Mouse (Mus musculus): ENCODE results near the gene Gm11114. TPM values are rescaled to one million over a fixed set of nuclear protein-coding genes. Genes with fewer than 3 reads are reported as not detected.

Gm11114 gene
- not detected in 2 replicates for polyA plus RNA-seq (2015; fragmentation: Nextera tagmentation; extraction: Ambion mirVana)

GRCm38 (mm10) chr9:85312473-85312872 is at the start of gene Gm11114:
Gm11114 (plus strand) TSS chr9:85312773.
- WGBS: 86% methylated on average over 6 of the region's 6 CpGs
- H3K27me3 ChIP-seq: no peaks in the 10 kb centered on the region
- H3K9ac ChIP-seq: no peak within 1 kb of the TSS
- H3K27ac ChIP-seq: no peak within 1 kb of the TSS
- no peaks in the 10 kb centered on the region for H3K4me1 ChIP-seq
- no peaks in the 10 kb centered on the region for H3K36me3 ChIP-seq (ENCODE audit: poor library complexity, severe bottlenecking)
- no peak for ATAC-seq
- H3K9me3 ChIP-seq (replicated peaks): no peaks in the 10 kb centered on the region
- no peak within 1 kb of the TSS for H3K4me3 ChIP-seq
- no peak within 1 kb of the TSS for H3K4me2 ChIP-seq

DNA sequence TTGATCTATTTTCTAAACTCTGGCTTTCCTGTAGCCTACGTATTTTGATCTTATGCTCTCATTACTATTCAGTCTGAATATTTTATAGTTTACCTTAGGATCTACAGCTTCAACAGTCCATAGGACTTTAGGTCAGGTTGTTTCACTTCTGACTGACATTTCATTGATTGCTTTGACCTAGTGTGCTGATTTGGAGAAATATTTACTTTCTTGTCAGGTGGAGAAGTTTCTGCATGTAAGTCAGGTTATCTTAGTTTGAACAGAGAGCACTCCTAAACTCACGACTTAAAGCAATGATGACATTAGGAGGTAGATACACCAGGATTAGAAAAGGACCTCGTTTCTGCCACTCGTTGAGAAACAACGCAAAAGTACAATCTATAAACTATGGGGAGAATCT is 45.7 kb upstream of the Gm11114 start:
- no peaks in the 10 kb centered on the region for H3K9me3 ChIP-seq (replicated peaks)
- H3K4me2 ChIP-seq: no peak overlapping the region
- no peak overlapping the region for H3K4me3 ChIP-seq
- H3K9ac ChIP-seq: no peak overlapping the region
- no peak for ATAC-seq
- H3K27me3 ChIP-seq: no peaks in the 10 kb centered on the region
- H3K27ac ChIP-seq: no peak overlapping the region
- no peaks in the 10 kb centered on the region for H3K4me1 ChIP-seq
- no peaks in the 10 kb centered on the region for H3K36me3 ChIP-seq (ENCODE audit: poor library complexity, severe bottlenecking)
- 88% methylated on average over 5 of the region's 5 CpGs for WGBS

DNA sequence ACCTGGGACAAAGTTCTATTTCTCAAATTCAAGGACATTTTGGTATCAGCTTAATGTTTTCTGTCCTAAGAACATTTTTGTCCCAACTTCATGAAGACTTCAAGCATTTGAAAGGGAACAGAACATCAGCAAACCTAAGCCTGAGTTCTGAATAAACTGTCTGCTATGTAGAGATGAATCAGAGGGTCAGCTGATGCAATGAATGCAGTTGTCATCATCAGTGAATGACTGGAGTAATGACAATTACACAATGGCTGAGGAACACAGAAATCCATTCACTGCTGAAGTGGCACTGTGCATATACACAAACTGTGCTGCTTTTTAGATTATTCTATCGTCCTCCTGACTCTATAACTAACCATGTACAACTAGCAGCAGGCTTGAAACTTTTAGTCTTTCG is 38.5 kb upstream of the Gm11114 start:
- Histone ChIP-seq H3K4me3 (no peak overlapping the region), H3K4me1 (no peaks in the 10 kb centered on the region), H3K9me3 (replicated peaks) (no peaks in the 10 kb centered on the region), H3K27me3 (no peaks in the 10 kb centered on the region), H3K36me3 (ENCODE audit: poor library complexity, severe bottlenecking) (no peaks in the 10 kb centered on the region), H3K4me2 (no peak overlapping the region), H3K27ac (no peak overlapping the region), H3K9ac (no peak overlapping the region)
- no peak for ATAC-seq
- WGBS: 70% methylated on average over 2 of the region's 2 CpGs

DNA sequence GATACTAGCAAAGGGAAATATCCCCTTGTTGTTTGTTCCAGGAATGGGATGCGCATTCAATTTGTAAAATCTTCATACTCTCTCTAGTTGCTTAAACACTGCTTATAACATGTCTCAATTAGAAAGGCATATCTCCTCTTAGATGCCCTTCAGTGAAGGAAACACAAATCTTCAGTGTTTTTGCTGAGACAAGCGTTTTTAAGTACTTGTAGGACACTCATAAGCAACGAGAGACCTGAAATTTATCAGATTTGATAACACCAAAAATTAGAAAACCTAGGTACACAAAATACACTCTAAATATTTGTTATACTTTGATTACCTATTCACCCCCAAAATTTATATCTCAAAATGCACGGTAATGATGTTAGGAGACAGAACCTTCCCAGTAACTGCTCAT is 9.7 kb upstream of the Gm11114 start:
- H3K4me2 ChIP-seq: no peak overlapping the region
- no peak overlapping the region for H3K9ac ChIP-seq
- no peak for ATAC-seq
- H3K36me3 ChIP-seq (ENCODE audit: poor library complexity, severe bottlenecking): no peaks in the 10 kb centered on the region
- no peaks in the 10 kb centered on the region for H3K27me3 ChIP-seq
- WGBS: 86% methylated on average over 4 of the region's 4 CpGs
- H3K4me1 ChIP-seq: 0 out of 2 replicates have a peak, but pooled peaks cover 4% of the 10 kb centered on the region
- H3K9me3 ChIP-seq (replicated peaks): no peaks in the 10 kb centered on the region
- H3K4me3 ChIP-seq: no peak overlapping the region
- H3K27ac ChIP-seq: no peak overlapping the region

DNA sequence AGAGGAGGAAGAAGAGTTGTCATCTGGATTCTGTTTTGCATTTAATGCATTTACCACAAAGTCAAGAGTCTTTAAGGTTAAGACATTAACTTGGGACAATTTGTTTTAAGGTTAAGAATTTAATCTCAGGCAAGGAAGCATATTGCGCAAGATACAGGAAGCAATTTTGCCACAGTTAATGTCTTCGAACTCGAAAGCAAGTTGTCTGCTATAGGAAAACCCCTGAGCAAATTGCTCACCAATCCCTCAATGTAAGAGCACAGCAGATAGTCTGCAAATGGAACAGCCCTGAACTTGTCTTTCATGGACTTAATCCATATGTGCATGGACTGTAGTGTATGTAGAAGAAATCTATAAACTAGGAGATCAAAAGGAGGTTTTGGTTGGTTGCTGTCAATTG is 9.2 kb upstream of the Gm11114 start:
- Histone ChIP-seq H3K27me3 (no peaks in the 10 kb centered on the region), H3K9me3 (replicated peaks) (no peaks in the 10 kb centered on the region), H3K36me3 (ENCODE audit: poor library complexity, severe bottlenecking) (no peaks in the 10 kb centered on the region), H3K4me3 (no peak overlapping the region), H3K9ac (no peak overlapping the region), H3K27ac (no peak overlapping the region), H3K4me1 (0 out of 2 replicates have a peak, but pooled peaks cover 4% of the 10 kb centered on the region), H3K4me2 (no peak overlapping the region)
- WGBS: 95% methylated on average over 3 of the region's 3 CpGs
- no peak for ATAC-seq

DNA sequence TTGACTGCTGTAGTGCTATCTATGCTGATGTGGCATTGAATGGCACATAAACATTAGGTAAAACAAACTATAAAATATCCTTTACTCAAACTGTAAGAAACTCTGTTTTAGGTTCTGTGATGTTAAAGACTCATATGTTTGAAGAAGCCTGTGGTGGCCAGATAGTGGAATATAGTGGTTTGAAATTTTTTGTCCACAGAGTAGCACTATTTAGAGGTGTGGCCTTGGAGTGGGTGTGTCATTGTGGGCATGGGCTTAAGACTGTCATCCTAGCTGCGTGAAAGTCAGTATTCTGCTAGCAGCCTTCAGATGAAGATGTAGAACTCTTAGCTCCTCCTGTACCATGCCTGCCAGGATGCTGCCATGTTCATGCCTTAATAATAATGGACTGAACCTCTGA is 3.5 kb downstream of the Gm11114 start:
- Histone ChIP-seq H3K9me3 (replicated peaks) (no peaks in the 10 kb centered on the region), H3K4me3 (no peak overlapping the region), H3K27ac (no peak overlapping the region), H3K4me2 (no peak overlapping the region), H3K4me1 (no peaks in the 10 kb centered on the region), H3K9ac (no peak overlapping the region), H3K36me3 (ENCODE audit: poor library complexity, severe bottlenecking) (no peaks in the 10 kb centered on the region), H3K27me3 (no peaks in the 10 kb centered on the region)
- ATAC-seq: no peak
- 40% methylated on average over 1 of the region's 1 CpGs for WGBS

- H3K9me3 ChIP-seq (replicated peaks): no peaks in the 10 kb centered on the region
- H3K27me3 ChIP-seq: 0 out of 2 replicates have a peak, but pooled peaks cover 11% of the 10 kb centered on the region
- H3K4me1 ChIP-seq: no peaks in the 10 kb centered on the region
- no peak overlapping the region for H3K4me2 ChIP-seq
- H3K4me3 ChIP-seq: no peak overlapping the region
- ATAC-seq: 0 out of 2 replicates have a peak, but pooled peaks have one; percentile 21
- WGBS: 70% methylated on average over 8 of the region's 8 CpGs
- H3K36me3 ChIP-seq (ENCODE audit: poor library complexity, severe bottlenecking): no peaks in the 10 kb centered on the region
- no peak overlapping the region for H3K27ac ChIP-seq
- H3K9ac ChIP-seq: no peak overlapping the region
Measured at GRCm38 (mm10) chr9:85320167-85320951, 7.8 kb downstream of the Gm11114 start.

- Histone ChIP-seq H3K4me2 (no peak overlapping the region; the same call in 1 of the 2 replicates), H3K4me3 (no peak overlapping the region), H3K27me3 (peaks cover 25% of the 10 kb centered on the region), H3K27ac (no peak overlapping the region), H3K9me3 (replicated peaks) (no peaks in the 10 kb centered on the region), H3K4me1 (peaks cover 14% of the 10 kb centered on the region), H3K9ac (no peak overlapping the region), H3K36me3 (ENCODE audit: poor library complexity, severe bottlenecking) (no peaks in the 10 kb centered on the region)
- WGBS: 87% methylated on average over 11 of the region's 11 CpGs
- ATAC-seq: no peak
Measured at GRCm38 (mm10) chr9:85324158-85324875, 11.7 kb downstream of the Gm11114 start.

DNA sequence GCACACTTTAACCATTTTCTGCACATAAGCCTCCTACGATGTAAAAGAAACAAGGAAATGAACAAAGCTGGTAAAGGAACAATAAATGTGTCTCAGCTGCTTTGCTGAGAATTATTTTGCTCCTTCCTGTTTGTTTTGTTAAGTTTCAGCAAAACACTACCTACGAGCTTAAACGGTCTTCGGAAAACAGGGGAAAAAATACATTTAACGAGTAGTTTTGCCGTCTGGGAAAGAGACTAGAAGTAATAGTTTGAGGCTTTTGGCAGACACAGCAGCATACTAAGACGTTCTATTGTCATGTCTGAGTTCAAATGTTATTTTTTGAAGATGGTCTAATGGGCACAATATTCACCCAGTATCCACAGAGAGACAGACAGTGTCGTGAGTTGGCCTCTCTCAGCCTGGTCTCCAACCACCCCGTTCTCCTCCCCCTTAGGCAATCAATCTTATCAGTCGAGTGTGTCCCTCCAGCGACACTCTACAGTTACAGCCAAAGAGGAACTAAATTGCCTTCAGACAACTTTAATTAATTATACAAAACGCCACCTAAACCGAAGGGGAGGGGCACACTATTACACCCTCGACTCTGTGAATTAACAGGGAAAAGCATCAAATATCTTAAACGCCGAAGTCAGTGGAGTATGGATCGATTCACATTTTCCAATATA is 12.8 kb downstream of the Gm11114 start:
- ATAC-seq: no peak
- H3K4me3 ChIP-seq: peak overlapping the region; percentile 67
- H3K27me3 ChIP-seq: peaks cover 25% of the 10 kb centered on the region
- H3K9ac ChIP-seq: no peak overlapping the region
- H3K9me3 ChIP-seq (replicated peaks): no peaks in the 10 kb centered on the region
- H3K4me1 ChIP-seq: peaks cover 14% of the 10 kb centered on the region
- peak overlapping the region; percentile 94 for H3K4me2 ChIP-seq
- 40% methylated on average over 17 of the region's 17 CpGs for whole genome bisulfite sequencing
- H3K27ac ChIP-seq: no peak overlapping the region
- no peaks in the 10 kb centered on the region for H3K36me3 ChIP-seq (ENCODE audit: poor library complexity, severe bottlenecking)

DNA sequence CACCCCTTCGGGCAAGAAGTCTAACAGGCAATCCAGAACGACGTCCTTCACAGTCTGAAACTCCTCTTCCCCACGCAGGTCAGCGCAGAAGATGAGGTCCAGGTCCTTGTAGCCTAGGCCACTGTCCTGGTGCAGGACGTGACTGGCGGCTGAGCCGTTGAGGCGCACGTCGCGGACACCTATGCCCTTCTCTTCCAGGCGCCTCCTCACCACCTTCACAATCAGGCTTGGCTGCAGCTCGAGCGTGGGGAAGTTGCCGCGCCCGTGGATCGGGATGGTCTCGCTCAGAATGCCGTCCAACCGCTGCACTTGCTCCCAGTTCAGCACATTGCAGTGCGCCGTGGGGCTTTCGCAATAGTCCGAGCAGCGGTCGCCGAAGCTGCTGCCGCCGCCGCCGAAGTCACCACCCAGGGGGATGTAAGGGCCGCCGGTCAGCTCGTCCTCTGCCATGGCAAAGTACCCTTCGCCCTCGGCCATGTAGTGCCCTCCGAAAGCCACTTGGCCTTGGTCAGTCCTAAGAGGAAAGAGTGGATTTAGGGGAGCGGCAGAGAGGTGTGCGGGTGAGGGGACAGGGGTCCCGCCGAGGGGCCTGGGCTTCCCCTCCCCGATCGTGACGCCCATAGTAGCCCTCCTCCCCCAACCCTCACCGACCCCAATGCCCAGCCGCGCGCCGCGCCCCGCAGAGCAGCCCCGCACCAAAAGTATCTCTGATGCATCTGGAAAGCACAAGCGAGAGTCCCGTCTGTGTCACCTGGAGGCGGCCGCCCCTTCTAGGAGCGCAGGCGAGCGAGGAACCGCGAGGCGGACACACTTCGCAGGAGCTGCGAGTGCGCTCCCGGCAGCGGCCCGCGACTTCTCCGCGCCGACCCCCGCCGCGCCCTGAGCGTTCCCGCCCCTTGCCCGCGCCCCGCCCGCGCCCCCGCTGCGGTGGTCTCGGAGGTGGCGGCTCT is 14.0 kb downstream of the Gm11114 start:
- no peaks in the 10 kb centered on the region for H3K9me3 ChIP-seq (replicated peaks)
- H3K27ac ChIP-seq: no peak overlapping the region
- H3K36me3 ChIP-seq (ENCODE audit: poor library complexity, severe bottlenecking): no peaks in the 10 kb centered on the region
- under 1% methylated on average over 73 of the region's 88 CpGs for WGBS
- ATAC-seq: peak; percentile 63
- H3K4me2 ChIP-seq: peak overlapping the region; percentile 94
- peaks cover 14% of the 10 kb centered on the region for H3K4me1 ChIP-seq
- H3K27me3 ChIP-seq: peaks cover 25% of the 10 kb centered on the region
- peak overlapping the region; percentile 64 for H3K9ac ChIP-seq
- peak overlapping the region; percentile 67 for H3K4me3 ChIP-seq
